Mouse (Mus musculus) forebrain, postnatal 0 days (tissue): Measurements from ENCODE around the gene Swap70. TPM values are rescaled to one million over a fixed set of nuclear protein-coding genes. Genes with fewer than 3 reads are reported as not detected.

Source experiments
- ATAC-seq: fragments of 200-750 bp; cut with Nextera tagmentation; 2 replicates; pipeline ENCODE4 v1.8.0; 2017; ENCODE audit warnings: mild to moderate bottlenecking, moderate library complexity
- DNase-seq: peaks from one replicate; pipeline ENCODE4 v3.0.0-alpha.2; 2015
- H3K27ac ChIP-seq: fragments of 300-500 bp; sonication (generic); 2 replicates; pipeline ENCODE4 v1.5.1; 2014; ENCODE audit warnings: low read depth, mild to moderate bottlenecking, antibody characterized with exemption, low read length, moderate library complexity, mixed read lengths
- H3K27me3 ChIP-seq: fragments of 300-500 bp; sonication (generic); 2 replicates; pipeline ENCODE4 v1.6.1; 2014; ENCODE audit warnings: mild to moderate bottlenecking, low read length, mixed read lengths; ENCODE audit not compliant: insufficient read depth
- H3K36me3 ChIP-seq: fragments of 300-500 bp; sonication (generic); 2 replicates; pipeline ENCODE4 v1.6.1; 2014; ENCODE audit warnings: mild to moderate bottlenecking, moderate library complexity; ENCODE audit not compliant: insufficient read depth
- H3K4me1 ChIP-seq: fragments of 300-500 bp; sonication (generic); 2 replicates; pipeline ENCODE4 v1.6.1; 2014; ENCODE audit warnings: antibody characterized with exemption; ENCODE audit not compliant: insufficient read depth
- H3K4me2 ChIP-seq: fragments of 300-500 bp; sonication (generic); 2 replicates; pipeline ENCODE4 v1.6.1; 2014; ENCODE audit warnings: low read depth, mild to moderate bottlenecking, moderate library complexity
- H3K4me3 ChIP-seq: fragments of 300-500 bp; sonication (generic); 2 replicates; pipeline ENCODE4 v1.5.1; 2014; ENCODE audit warnings: low read depth, low read length, mixed read lengths
- H3K9ac ChIP-seq: fragments of 300-500 bp; sonication (generic); 2 replicates; pipeline ENCODE4 v1.6.1; 2014; ENCODE audit warnings: mild to moderate bottlenecking
- H3K9me3 ChIP-seq: fragments of 300-500 bp; sonication (generic); 2 replicates; pipeline ENCODE4 v1.6.1; 2016; ENCODE audit warnings: low read length
- CTCF ChIP-seq: sonication (generic); IDR thresholded peaks from 2 replicates; pipeline ENCODE4 v1.5.1; 2016; ENCODE audit warnings: antibody characterized with exemption, control low read depth, low read depth
- WGBS: fragments of 180-500 bp; shearing (Covaris S2); extraction: QIAGEN DNeasy Blood & Tissue Kit; methylation state at CpG from one replicate; pipeline ENCODE4 v1.1.7; 2014; 5-methylcytosine and 5-hydroxymethylcytosine counted together
- polyA plus RNA-seq: library from polyadenylated mRNA; unstranded; fragments of >200 nt; fragmentation: Nextera tagmentation; extraction: Ambion mirVana; gene quantifications from 2 replicates; pipeline ENCODE4 v1.2.1, GENCODE M21; 2015
- total RNA-seq: library from RNA; depleted of rRNA; stranded (reverse); fragments of >200 nt; gene quantifications from 2 replicates; pipeline ENCODE4 v1.2.3, GENCODE M21; 2014

Gene Swap70
- total and polyA plus RNA-seq, 2 experiments from 2014 or later: 7.1 to 12.2 TPM

DNA sequence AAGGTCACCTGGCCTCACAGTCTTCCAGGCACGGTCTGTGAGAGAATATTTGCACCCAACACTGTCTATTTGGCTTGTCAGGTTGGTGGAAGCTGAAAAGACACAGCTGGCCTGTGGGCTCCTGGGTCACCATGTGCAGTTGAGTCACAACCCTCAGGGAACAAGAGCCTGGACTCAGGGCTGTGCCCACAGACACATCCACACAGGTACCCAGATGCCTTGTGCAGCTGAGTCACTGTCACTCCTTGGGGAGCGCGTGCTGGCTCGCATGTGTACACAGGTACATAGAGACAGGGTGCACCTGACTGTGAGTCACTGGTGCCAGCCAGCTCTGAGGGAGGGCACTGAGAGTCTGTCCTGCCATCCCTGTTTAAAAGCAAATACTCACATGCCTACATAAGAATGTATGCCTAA is 66.7 kb downstream of the Swap70 start:
- no peak overlapping the region for H3K27ac ChIP-seq
- ATAC-seq (0 out of 2 replicates have a peak, but pooled peaks have one; percentile 2), DNase-seq (no peak)
- TF ChIP-seq CTCF: no peak
- H3K4me3 ChIP-seq: no peak overlapping the region
- WGBS: 92% methylated on average over 4 of the region's 4 CpGs
- no peak overlapping the region for H3K9ac ChIP-seq
- no peaks in the 10 kb centered on the region for H3K36me3 ChIP-seq
- no peaks in the 10 kb centered on the region for H3K4me1 ChIP-seq
- no peaks in the 10 kb centered on the region for H3K27me3 ChIP-seq
- H3K9me3 ChIP-seq: no peaks in the 10 kb centered on the region
- H3K4me2 ChIP-seq: no peak overlapping the region

DNA sequence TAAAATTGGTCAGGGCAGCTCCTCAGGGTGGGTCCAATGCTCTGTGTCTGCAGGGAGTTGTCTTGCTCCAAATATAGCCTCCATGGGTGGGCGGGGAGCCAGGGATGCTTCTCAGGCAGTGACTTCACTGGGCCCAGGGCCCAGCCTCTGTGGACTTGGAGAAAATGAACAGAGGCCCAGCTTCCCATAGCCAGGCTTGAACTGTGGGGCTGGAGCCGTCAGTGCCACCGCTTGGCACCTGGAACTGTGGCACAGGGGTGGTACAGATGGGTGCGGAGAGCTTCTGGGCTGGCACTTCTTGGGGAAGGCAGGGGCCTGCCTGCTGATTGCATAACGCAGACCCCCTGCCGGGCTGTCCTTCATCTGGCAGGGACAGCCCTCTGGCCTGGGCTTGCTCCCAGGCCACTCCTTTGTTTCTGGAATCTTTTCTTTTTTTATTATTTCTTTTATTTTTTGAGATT is 67.2 kb downstream of the Swap70 start:
- H3K4me3 ChIP-seq: no peak overlapping the region
- WGBS: 51% methylated on average over 6 of the region's 6 CpGs
- no peaks in the 10 kb centered on the region for H3K36me3 ChIP-seq
- TF ChIP-seq CTCF: no peak
- DNase-seq (no peak), ATAC-seq (peak; percentile 38; the same call in 1 of the 2 replicates)
- no peak overlapping the region for H3K4me2 ChIP-seq
- H3K9ac ChIP-seq: no peak overlapping the region
- H3K4me1 ChIP-seq: no peaks in the 10 kb centered on the region
- no peaks in the 10 kb centered on the region for H3K27me3 ChIP-seq
- no peak overlapping the region for H3K27ac ChIP-seq
- no peaks in the 10 kb centered on the region for H3K9me3 ChIP-seq

DNA sequence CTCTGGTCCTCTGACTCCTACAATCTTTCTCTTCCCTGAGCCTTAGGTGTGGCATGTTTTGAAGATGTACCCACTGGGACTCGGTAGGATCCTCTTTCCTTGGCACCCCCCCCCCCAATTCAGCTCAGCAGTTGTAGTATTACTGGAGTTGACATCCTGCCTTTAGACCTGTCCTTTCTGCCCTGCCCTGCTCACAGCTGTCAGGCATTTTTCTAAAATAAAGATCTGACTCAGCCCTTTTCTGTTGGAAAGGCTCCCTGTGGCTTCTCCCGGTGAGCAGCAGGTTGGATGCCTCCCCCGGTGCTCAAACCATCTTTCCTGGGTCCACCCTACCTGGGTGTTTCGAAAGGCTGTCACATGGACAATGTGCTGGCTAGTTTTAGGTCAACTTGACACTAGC is 68.1 kb downstream of the Swap70 start:
- no peak overlapping the region for H3K9ac ChIP-seq
- no peak overlapping the region for H3K4me2 ChIP-seq
- H3K9me3 ChIP-seq: no peaks in the 10 kb centered on the region
- H3K36me3 ChIP-seq: no peaks in the 10 kb centered on the region
- ATAC-seq: no peak
- H3K4me1 ChIP-seq: no peaks in the 10 kb centered on the region
- no peaks in the 10 kb centered on the region for H3K27me3 ChIP-seq
- H3K4me3 ChIP-seq: no peak overlapping the region
- 71% methylated on average over 4 of the region's 4 CpGs for WGBS
- DNase-seq: no peak
- no peak overlapping the region for H3K27ac ChIP-seq
- TF ChIP-seq CTCF: no peak

GRCm38 (mm10) chr7:110296889-110297603 is 75.5 kb downstream of the Swap70 start:
- Histone ChIP-seq H3K27me3 (no peaks in the 10 kb centered on the region), H3K4me1 (no peaks in the 10 kb centered on the region), H3K9ac (no peak overlapping the region), H3K4me3 (no peak overlapping the region), H3K27ac (peak overlapping the region; percentile 40; the same call in 1 of the 2 replicates), H3K9me3 (no peaks in the 10 kb centered on the region), H3K36me3 (no peaks in the 10 kb centered on the region), H3K4me2 (no peak overlapping the region)
- DNase-seq (no peak), ATAC-seq (no peak; the same call in 1 of the 2 replicates)
- WGBS: 46% methylated on average over 17 of the region's 17 CpGs
- no peak for TF ChIP-seq CTCF

DNA sequence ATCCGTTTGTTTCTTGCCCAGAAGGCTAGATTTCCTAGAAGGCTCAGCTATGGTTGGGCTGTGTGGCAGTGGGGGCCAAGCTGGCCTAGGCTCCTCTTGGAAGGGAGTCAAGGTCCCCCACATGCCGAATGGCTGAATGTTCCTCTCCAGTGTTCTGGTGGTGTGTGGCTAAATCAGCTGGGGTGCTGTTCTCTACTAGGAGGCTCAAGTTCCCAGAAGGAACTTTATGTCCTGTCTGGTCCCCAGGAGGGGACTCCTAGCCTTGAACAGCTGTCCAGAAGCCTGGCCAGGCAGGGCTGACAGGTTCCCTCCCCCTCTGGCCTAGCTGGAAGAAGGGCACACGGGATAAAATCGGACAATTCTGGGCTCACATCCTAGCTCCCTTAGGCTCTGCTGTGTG is 76.1 kb downstream of the Swap70 start:
- Histone ChIP-seq H3K4me2 (no peak overlapping the region), H3K36me3 (no peaks in the 10 kb centered on the region), H3K27me3 (no peaks in the 10 kb centered on the region), H3K9me3 (no peaks in the 10 kb centered on the region), H3K9ac (no peak overlapping the region), H3K27ac (peak overlapping the region; percentile 40), H3K4me3 (no peak overlapping the region), H3K4me1 (no peaks in the 10 kb centered on the region)
- ATAC-seq: no peak
- 65% methylated on average over 4 of the region's 4 CpGs for WGBS
- no peak for TF ChIP-seq CTCF
- no peak for DNase-seq

DNA sequence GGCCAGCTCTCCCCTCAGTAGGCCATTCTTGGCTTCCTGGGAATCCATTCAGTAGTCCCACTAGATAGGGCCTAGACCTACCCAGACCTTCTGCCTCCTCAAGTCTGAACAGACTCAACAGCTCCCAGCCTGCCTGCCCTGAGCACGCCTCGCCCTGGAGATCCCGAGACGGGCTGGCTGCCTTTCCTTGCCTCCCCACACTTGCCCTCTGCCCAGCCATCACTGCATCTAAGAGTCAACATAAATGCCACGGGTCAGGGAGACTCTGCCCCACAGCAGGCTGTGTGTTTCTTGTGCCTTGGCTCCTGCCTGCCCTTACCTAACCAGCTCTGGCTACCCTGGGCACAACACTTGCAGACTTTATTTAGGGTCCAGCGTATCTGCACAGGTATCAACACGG is 76.6 kb downstream of the Swap70 start:
- TF ChIP-seq CTCF: no peak
- H3K27ac ChIP-seq: no peak overlapping the region; the same call in 1 of the 2 replicates
- H3K36me3 ChIP-seq: no peaks in the 10 kb centered on the region
- H3K4me2 ChIP-seq: no peak overlapping the region
- no peak overlapping the region for H3K9ac ChIP-seq
- no peaks in the 10 kb centered on the region for H3K4me1 ChIP-seq
- H3K9me3 ChIP-seq: no peaks in the 10 kb centered on the region
- no peak for ATAC-seq
- no peaks in the 10 kb centered on the region for H3K27me3 ChIP-seq
- 90% methylated on average over 7 of the region's 7 CpGs for WGBS
- no peak overlapping the region for H3K4me3 ChIP-seq
- no peak for DNase-seq

GRCm38 (mm10) chr7:110298739-110299410 is 77.4 kb downstream of the Swap70 start:
- H3K9ac ChIP-seq: no peak overlapping the region
- H3K4me2 ChIP-seq: no peak overlapping the region
- H3K4me3 ChIP-seq: no peak overlapping the region
- H3K27me3 ChIP-seq: no peaks in the 10 kb centered on the region
- ATAC-seq (no peak), DNase-seq (no peak)
- WGBS: 87% methylated on average over 17 of the region's 17 CpGs
- H3K9me3 ChIP-seq: no peaks in the 10 kb centered on the region
- H3K36me3 ChIP-seq: no peaks in the 10 kb centered on the region
- TF ChIP-seq CTCF: no peak
- H3K27ac ChIP-seq: no peak overlapping the region
- no peaks in the 10 kb centered on the region for H3K4me1 ChIP-seq
